In the genomic region with DNA sequence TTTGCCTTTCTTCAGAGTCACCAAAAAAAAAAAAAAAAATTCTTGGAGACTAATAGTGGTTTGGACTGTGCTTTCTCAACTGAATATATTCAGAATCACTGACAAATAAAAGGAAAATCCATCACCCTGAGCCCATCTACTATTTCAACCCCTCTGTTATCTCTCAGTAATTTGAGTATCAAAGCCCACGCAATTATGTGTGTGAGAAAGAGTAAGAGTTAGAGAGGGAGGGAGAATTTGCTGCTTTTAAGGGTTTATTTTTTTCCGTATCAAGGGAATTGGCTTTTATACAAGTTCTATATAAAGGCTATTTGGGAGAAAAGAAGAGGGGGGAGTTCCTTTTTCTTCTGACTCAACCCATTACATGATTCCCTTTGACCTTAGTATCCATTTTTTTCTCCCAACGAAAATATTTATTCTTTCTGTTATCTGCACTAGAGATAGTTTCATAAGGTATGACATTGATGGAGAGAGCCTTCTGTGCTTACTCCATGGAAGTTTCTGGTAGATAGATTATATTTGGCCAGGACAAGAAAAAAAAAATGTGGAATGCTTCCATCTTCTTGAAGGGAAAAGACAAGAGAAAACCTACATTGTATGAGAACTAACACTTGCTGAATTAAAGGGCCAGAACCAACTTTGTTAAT, we compare ENCODE assay signal across 19 mouse cellular contexts.
"Had no signal": no experiment of that assay in that cellular context is flagged by ENCODE, and none has a peak within 500 bp of the region (broad histone marks: within the 10 kb centered on the region; RNA-seq: fewer than 3 reads in every experiment).

No protein-coding gene starts in this region.

- H3K27me3 ChIP-seq: limb, embryonic 15.5 days; liver, embryonic 12.5 days; midbrain, embryonic 13.5 days; neural tube, embryonic 13.5 days; neural tube, embryonic 15.5 days had no signal

- DNase-seq: lung, adult 18-20 months; retina, postnatal 1 day; right cerebral cortex, adult 18-20 months; right cerebral cortex, postnatal 25 days; right cerebral cortex, postnatal 4 days; spleen, adult 18-20 months; thymus, adult 2 months; thymus, postnatal 25 days; thymus, postnatal 4 days had no signal

- H3K9ac ChIP-seq: limb, embryonic 15.5 days; liver, embryonic 12.5 days; liver, embryonic 14.5 days; midbrain, embryonic 13.5 days; neural tube, embryonic 13.5 days; neural tube, embryonic 15.5 days had no signal

- H3K9me3 ChIP-seq: limb, embryonic 15.5 days; liver, embryonic 12.5 days; midbrain, embryonic 10.5 days; midbrain, embryonic 13.5 days; neural tube, embryonic 13.5 days; neural tube, embryonic 15.5 days had no signal

- H3K36me3 ChIP-seq: limb, embryonic 15.5 days; liver, embryonic 12.5 days; midbrain, embryonic 13.5 days; neural tube, embryonic 13.5 days; neural tube, embryonic 15.5 days had no signal

- H3K4me3 ChIP-seq: limb, embryonic 15.5 days; liver, embryonic 12.5 days; midbrain, embryonic 10.5 days; midbrain, embryonic 13.5 days; myocyte; neural tube, embryonic 13.5 days; neural tube, embryonic 15.5 days had no signal

- H3K4me2 ChIP-seq: limb, embryonic 15.5 days; liver, embryonic 12.5 days; midbrain, embryonic 13.5 days; neural tube, embryonic 13.5 days; neural tube, embryonic 15.5 days had no signal

- H3K4me1 ChIP-seq: limb, embryonic 15.5 days; liver, embryonic 12.5 days; midbrain, embryonic 10.5 days; midbrain, embryonic 13.5 days; neural tube, embryonic 13.5 days; neural tube, embryonic 15.5 days had no signal

- H3K27ac ChIP-seq: limb, embryonic 15.5 days; liver, embryonic 12.5 days; liver, embryonic 14.5 days; midbrain, embryonic 10.5 days; midbrain, embryonic 13.5 days; neural tube, embryonic 13.5 days; neural tube, embryonic 15.5 days had no signal

- ATAC-seq: liver, embryonic 12.5 days; lung, postnatal 0 days; midbrain, embryonic 13.5 days; midbrain, embryonic 16.5 days had no signal
